Mouse (Mus musculus) MEL (cell line): Measurements from ENCODE around the gene Gab2. TPM values are rescaled to one million over a fixed set of nuclear protein-coding genes. Genes with fewer than 3 reads are reported as not detected.

Source experiments
- DNase-seq: peaks from one replicate; pipeline ENCODE4 v3.0.0; 2011; ENCODE audit warnings: low read depth, low spot score
- H3K27ac ChIP-seq: 2 replicates; pipeline ENCODE4 v1.5.1; 2012; ENCODE audit warnings: low read depth, mild to moderate bottlenecking, control low read depth, low read length, moderate library complexity; ENCODE audit not compliant: control insufficient read depth
- H3K27me3 ChIP-seq, 2 experiments: fragments of 150-350 bp in 1 of 2; sonication (generic) in 1 of 2; 2 replicates each; pipeline ENCODE4 v1.6.1; 2012; ENCODE audit warnings: low read length in 2 of 2, mild to moderate bottlenecking in 2 of 2, improper control_type of control experiment in 1 of 2, moderate library complexity in 1 of 2; ENCODE audit not compliant: insufficient read depth in 2 of 2, control insufficient read depth in 1 of 2
- H3K36me3 ChIP-seq, 2 experiments: 2 replicates each; pipeline ENCODE4 v1.6.1; 2012 to 2014; ENCODE audit warnings: low read length in 2 of 2, improper control_type of control experiment in 1 of 2, inconsistent platforms in 1 of 2, mild to moderate bottlenecking in 1 of 2; ENCODE audit not compliant: insufficient read depth in 2 of 2, control insufficient read depth in 1 of 2
- H3K4me1 ChIP-seq, 2 experiments: fragments of 150-350 bp in 1 of 2; sonication (generic) in 1 of 2; 2 replicates each; pipeline ENCODE4 v1.6.1; 2012; ENCODE audit warnings: low read length in 2 of 2, improper control_type of control experiment in 1 of 2, mild to moderate bottlenecking in 1 of 2; ENCODE audit not compliant: insufficient read depth in 2 of 2, control insufficient read depth in 1 of 2
- H3K4me3 ChIP-seq, 2 experiments: fragments of 150-350 bp in 1 of 2; sonication (generic) in 1 of 2; 2 replicates each; pipeline ENCODE4 v1.5.1; 2012; ENCODE audit warnings: low read depth in 2 of 2, low read length in 2 of 2, mild to moderate bottlenecking in 2 of 2, moderate library complexity in 2 of 2, control low read depth in 1 of 2, improper control_type of control experiment in 1 of 2; ENCODE audit not compliant: control insufficient read depth in 1 of 2, insufficient read depth in 1 of 2
- H3K79me2 ChIP-seq: 2 replicates; pipeline ENCODE4 v1.6.1; 2012; ENCODE audit warnings: mild to moderate bottlenecking, low read length, moderate library complexity; ENCODE audit not compliant: control insufficient read depth, poor library complexity, insufficient read depth
- H3K9ac ChIP-seq: 2 replicates; pipeline ENCODE4 v1.6.1; 2012; ENCODE audit warnings: low read depth, mild to moderate bottlenecking, control low read depth, low read length, moderate library complexity; ENCODE audit not compliant: control insufficient read depth, poor library complexity, severe bottlenecking
- H3K9me3 ChIP-seq: fragments of 150-350 bp; sonication (generic); replicated peaks from 2 replicates; pipeline ENCODE4 v1.6.1; 2012; ENCODE audit warnings: mild to moderate bottlenecking, low read length, improper control_type of control experiment, moderate library complexity; ENCODE audit not compliant: insufficient read depth
- BHLHE40 ChIP-seq: IDR thresholded peaks from 2 replicates; pipeline ENCODE4 v1.6.1; 2012; ENCODE audit warnings: low read depth, mild to moderate bottlenecking, inconsistent platforms, low read length, improper control_type of control experiment, borderline replicate concordance
- MAX ChIP-seq: IDR thresholded peaks from 2 replicates; pipeline ENCODE4 v1.6.1; 2011; ENCODE audit warnings: low read length, improper control_type of control experiment
- NELFE ChIP-seq: IDR thresholded peaks from 2 replicates; pipeline ENCODE4 v1.6.1; 2011; ENCODE audit warnings: low read depth, low read length, improper control_type of control experiment
- TAL1 ChIP-seq: IDR thresholded peaks from 2 replicates; pipeline ENCODE4 v1.6.1; 2012; ENCODE audit warnings: mild to moderate bottlenecking, inconsistent platforms, low read length, moderate library complexity, mixed read lengths
- UBTF ChIP-seq: IDR thresholded peaks from 2 replicates; pipeline ENCODE4 v1.6.1; 2012; ENCODE audit warnings: low read depth, mild to moderate bottlenecking, inconsistent platforms, low read length, improper control_type of control experiment, moderate library complexity, borderline replicate concordance; ENCODE audit not compliant: insufficient read depth
- USF1 ChIP-seq: IDR thresholded peaks from 2 replicates; pipeline ENCODE4 v1.6.1; 2014; ENCODE audit warnings: low read depth, mild to moderate bottlenecking, inconsistent platforms, low read length, improper control_type of control experiment, moderate library complexity
- polyA plus RNA-seq, 2 experiments: library from polyadenylated mRNA; stranded (reverse) in 1 of 2; unstranded in 1 of 2; fragments of >175 nt in 1 of 2; fragments of >200 nt in 1 of 2; gene quantifications; 2 replicates each; pipeline versions ENCODE4 v1.2.1 to v1.2.4; 2012; ENCODE audit warnings: low replicate concordance in 2 of 2, low read depth in 1 of 2; ENCODE audit not compliant: insufficient read length in 2 of 2, insufficient read depth in 1 of 2, missing spikeins in 1 of 2
- total RNA-seq: library from RNA; depleted of rRNA; stranded (reverse); fragments of 300-350 nt; gene quantifications from 2 replicates; pipeline ENCODE4 v1.2.3, GENCODE M21; 2012; rRNA removed

Gene Gab2
- total and polyA plus RNA-seq, 3 experiments: 5.0 to 11.5 TPM; not detected in 1

- Histone ChIP-seq H3K27me3 (no peaks in the 10 kb centered on the region), H3K36me3 (peaks cover 0 to 17% of the 10 kb centered on the region in 2 experiments; a peak in 2 of 4 replicates), H3K4me1 (peaks cover 5 to 20% of the 10 kb centered on the region in 2 experiments), H3K9ac (no peak overlapping the region), H3K27ac (no peak overlapping the region), H3K79me2 (no peaks in the 10 kb centered on the region), H3K9me3 (no peaks in the 10 kb centered on the region), H3K4me3 (no peak overlapping the region)
- no peak for DNase-seq
- TF ChIP-seq MAX (no peak), TAL1 (no peak), BHLHE40 (no peak), UBTF (no peak), NELFE (no peak), USF1 (peak; percentile 68)
These were observed 277.0 kb downstream of the Gab2 start for GRCm38 (mm10) chr7:97358347-97358746.

Other genes starting within 250 kb of the Gab2 start
- 12.7 and 14.7 TPM in 2 replicates for gene Nars2, start 130.1 kb upstream of the Gab2 start, total RNA-seq
- 10 to 100 TPM in 1 of 2 experiments, not detected in 1; 22.9 TPM for gene Nars2, start 130.1 kb upstream of the Gab2 start, polyA plus RNA-seq